Mouse (Mus musculus) heart, embryonic 14.5 days (tissue): Measurements from ENCODE around the gene Xxylt1. TPM values are rescaled to one million over a fixed set of nuclear protein-coding genes. Genes with fewer than 3 reads are reported as not detected.

Experiments used
- ATAC-seq: fragments of 200-750 bp; cut with Nextera tagmentation; 2 replicates; pipeline ENCODE4 v1.8.0; 2017; ENCODE audit warnings: low read depth, moderate TSS enrichment; ENCODE audit not compliant: insufficient number of reproducible peaks, insufficient read depth, low FRiP score
- H3K27ac ChIP-seq, 2 experiments: fragments of 200-500 bp in 1 of 2; fragments of 300-500 bp in 1 of 2; sonication (generic) in 1 of 2; replicated peaks in 1 of 2; 2 replicates each; pipeline ENCODE4 v1.5.1; 2012 to 2014; ENCODE audit warnings: low read depth in 2 of 2, low read length in 2 of 2, control low read depth in 1 of 2, mild to moderate bottlenecking in 1 of 2, mixed read lengths in 1 of 2; ENCODE audit not compliant: control insufficient read depth in 1 of 2, insufficient read depth in 1 of 2
- H3K27me3 ChIP-seq: fragments of 300-500 bp; sonication (generic); 2 replicates; pipeline ENCODE4 v1.6.1; 2014; ENCODE audit warnings: mild to moderate bottlenecking, low read length, control low read depth; ENCODE audit not compliant: control insufficient read depth, insufficient read depth
- H3K36me3 ChIP-seq: fragments of 300-500 bp; sonication (generic); 2 replicates; pipeline ENCODE4 v1.6.1; 2014; ENCODE audit warnings: mild to moderate bottlenecking, control low read depth, low read length, mixed read lengths; ENCODE audit not compliant: control insufficient read depth, insufficient read depth
- H3K4me1 ChIP-seq, 2 experiments: fragments of 200-500 bp in 1 of 2; fragments of 300-500 bp in 1 of 2; sonication (generic) in 1 of 2; 2 replicates each; pipeline ENCODE4 v1.6.1; 2012 to 2014; ENCODE audit warnings: low read length in 2 of 2, control low read depth in 1 of 2, mixed read lengths in 1 of 2; ENCODE audit not compliant: control insufficient read depth in 2 of 2, insufficient read depth in 2 of 2
- H3K4me2 ChIP-seq: fragments of 300-500 bp; sonication (generic); 2 replicates; pipeline ENCODE4 v1.6.1; 2014; ENCODE audit warnings: mild to moderate bottlenecking, low read length
- H3K4me3 ChIP-seq, 2 experiments: fragments of 200-500 bp in 1 of 2; fragments of 300-500 bp in 1 of 2; sonication (generic) in 1 of 2; 2 replicates each; pipeline ENCODE4 v1.5.1; 2012 to 2014; ENCODE audit warnings: low read length in 2 of 2, mild to moderate bottlenecking in 2 of 2, control low read depth in 1 of 2, low read depth in 1 of 2, moderate library complexity in 1 of 2; ENCODE audit not compliant: control insufficient read depth in 1 of 2, insufficient read depth in 1 of 2
- H3K9ac ChIP-seq: fragments of 300-500 bp; sonication (generic); 2 replicates; pipeline ENCODE4 v1.6.1; 2014; ENCODE audit warnings: mild to moderate bottlenecking, low read length
- H3K9me3 ChIP-seq: fragments of 300-500 bp; sonication (generic); 2 replicates; pipeline ENCODE4 v1.6.1; 2016; ENCODE audit warnings: low read length, control low read depth; ENCODE audit not compliant: control insufficient read depth
- WGBS: fragments of 180-500 bp; shearing (Covaris S2); extraction: QIAGEN DNeasy Blood & Tissue Kit; methylation state at CpG from one replicate; pipeline ENCODE4 v1.1.7; 2014; 5-methylcytosine and 5-hydroxymethylcytosine counted together
- polyA plus RNA-seq: library from polyadenylated mRNA; unstranded; fragments of >200 nt; fragmentation: Nextera tagmentation; extraction: Ambion mirVana; gene quantifications from 2 replicates; pipeline ENCODE4 v1.2.1, GENCODE M21; 2014

Gene Xxylt1
- polyA plus RNA-seq, 1 experiment from 2014 or later: 12.2 TPM

DNA sequence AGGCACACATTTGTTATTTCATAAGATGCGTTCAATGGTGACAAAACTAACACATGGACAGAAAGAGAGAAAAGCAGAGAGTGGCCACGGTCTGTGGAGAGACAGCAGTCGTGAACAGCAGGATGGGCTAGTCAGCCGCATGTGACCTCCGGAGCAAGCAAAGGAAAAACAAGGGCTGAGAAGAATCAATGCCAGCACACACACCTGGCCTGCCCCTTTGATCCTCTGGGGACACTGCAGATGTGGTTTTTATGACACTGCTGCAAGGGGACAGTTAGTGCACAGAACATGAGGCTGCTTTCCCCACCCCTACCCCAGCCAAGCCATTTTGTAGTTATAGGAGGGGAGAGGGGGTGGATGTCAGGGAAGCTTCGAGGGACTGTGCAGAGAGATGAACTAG, 33.0 kb downstream of the Xxylt1 start:
- no peak overlapping the region for H3K27ac ChIP-seq
- no peaks in the 10 kb centered on the region for H3K36me3 ChIP-seq
- 86% methylated on average over 6 of the region's 6 CpGs for WGBS
- H3K4me3 ChIP-seq: no peak overlapping the region
- no peaks in the 10 kb centered on the region for H3K9me3 ChIP-seq
- no peak for ATAC-seq
- H3K9ac ChIP-seq: no peak overlapping the region
- no peak overlapping the region for H3K4me2 ChIP-seq
- H3K27me3 ChIP-seq: no peaks in the 10 kb centered on the region
- peaks cover 26 to 36% of the 10 kb centered on the region in 2 experiments for H3K4me1 ChIP-seq

DNA sequence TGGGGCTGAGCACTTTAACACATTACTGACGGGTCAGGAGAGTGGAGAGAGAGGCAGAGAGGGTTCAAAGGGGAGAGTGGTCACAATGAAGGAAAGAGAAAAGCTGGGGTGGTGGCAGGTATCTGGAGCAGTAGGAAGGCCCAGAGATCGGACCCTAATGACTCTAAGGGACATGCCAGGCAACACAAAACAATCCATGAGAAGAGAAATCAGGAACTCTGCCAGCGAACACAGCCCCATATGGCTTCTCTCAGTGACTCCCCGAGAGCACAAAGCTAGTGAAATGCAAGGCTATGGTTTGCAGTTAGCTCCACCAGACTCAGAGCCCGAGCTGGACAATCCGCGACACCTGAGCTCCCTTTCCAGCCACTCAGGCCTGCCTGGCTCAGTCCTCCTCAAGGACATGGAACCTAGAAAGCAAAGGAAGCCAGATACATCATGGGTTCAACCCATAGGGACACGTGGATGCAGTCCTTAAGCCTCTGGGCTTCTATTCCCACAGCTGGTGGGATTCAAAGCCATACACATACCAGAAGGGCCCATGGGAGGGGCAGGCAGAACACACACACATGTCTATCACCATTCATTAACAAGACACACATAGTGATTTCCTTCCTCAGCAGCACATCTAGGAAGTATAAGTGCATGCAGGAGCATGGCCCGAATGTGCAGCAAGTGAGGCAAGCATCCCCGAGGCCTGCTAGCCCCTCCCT, 33.9 kb downstream of the Xxylt1 start:
- H3K4me1 ChIP-seq: peaks cover 20 to 27% of the 10 kb centered on the region in 2 experiments
- H3K4me3 ChIP-seq: no peak overlapping the region
- no peak for ATAC-seq
- H3K4me2 ChIP-seq: no peak overlapping the region
- no peaks in the 10 kb centered on the region for H3K27me3 ChIP-seq
- H3K9me3 ChIP-seq: no peaks in the 10 kb centered on the region
- no peaks in the 10 kb centered on the region for H3K36me3 ChIP-seq
- WGBS: 86% methylated on average over 10 of the region's 10 CpGs
- no peak overlapping the region for H3K9ac ChIP-seq
- 0 out of 4 replicates have a peak overlapping the region, but pooled peaks of 1 of the 2 experiments have one; percentile 92 for H3K27ac ChIP-seq

DNA sequence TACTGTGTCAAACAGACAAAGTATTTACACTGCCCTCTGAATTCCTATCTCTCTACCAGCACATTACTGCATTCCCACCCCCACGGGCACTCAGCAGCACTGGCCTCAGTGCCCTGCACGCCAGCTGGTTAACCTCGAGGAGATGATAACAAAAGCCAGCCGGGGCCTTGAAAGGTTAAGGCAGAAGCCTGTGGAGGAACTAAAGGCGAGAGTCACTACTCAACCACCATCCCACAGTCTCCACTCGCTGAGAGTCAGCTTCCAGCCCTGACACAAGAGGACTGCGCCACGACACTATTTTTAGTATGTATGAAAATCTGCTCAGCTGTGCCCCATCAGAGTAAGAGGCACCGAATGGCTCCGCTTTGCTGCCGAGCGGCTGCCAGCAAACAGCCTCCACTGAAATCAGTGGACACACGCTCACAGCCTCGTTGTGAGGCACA, 35.0 kb downstream of the Xxylt1 start:
- Histone ChIP-seq H3K9me3 (no peaks in the 10 kb centered on the region), H3K4me3 (no peak overlapping the region), H3K36me3 (no peaks in the 10 kb centered on the region), H3K4me2 (peak overlapping the region; percentile 53), H3K4me1 (peaks cover 15 to 19% of the 10 kb centered on the region in 2 experiments), H3K27ac (peak overlapping the region; percentile 83 to 92), H3K27me3 (no peaks in the 10 kb centered on the region), H3K9ac (peak overlapping the region; percentile 55)
- peak; percentile 68 for ATAC-seq
- WGBS: 11% methylated on average over 14 of the region's 14 CpGs

DNA sequence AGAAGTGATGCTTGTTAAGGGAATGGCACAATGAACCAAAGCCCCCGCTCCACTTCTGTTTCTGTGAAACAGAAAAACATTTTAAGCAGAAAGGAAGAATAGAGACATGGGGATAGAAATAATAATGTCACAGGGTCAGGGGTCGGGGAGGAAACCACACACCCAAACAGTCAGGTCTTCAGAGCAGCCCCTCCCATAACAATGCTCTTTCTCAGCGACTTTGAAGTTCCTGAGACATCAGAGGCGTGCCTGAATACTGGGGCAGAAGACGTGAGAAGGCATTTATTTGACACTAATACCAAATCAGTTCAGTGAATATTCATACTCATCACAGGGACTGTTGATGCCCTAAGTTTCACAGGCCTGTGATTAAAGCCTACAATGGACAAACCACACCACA, 36.0 kb downstream of the Xxylt1 start:
- H3K9me3 ChIP-seq: no peaks in the 10 kb centered on the region
- no peak overlapping the region for H3K4me3 ChIP-seq
- WGBS: 84% methylated on average over 5 of the region's 5 CpGs

DNA sequence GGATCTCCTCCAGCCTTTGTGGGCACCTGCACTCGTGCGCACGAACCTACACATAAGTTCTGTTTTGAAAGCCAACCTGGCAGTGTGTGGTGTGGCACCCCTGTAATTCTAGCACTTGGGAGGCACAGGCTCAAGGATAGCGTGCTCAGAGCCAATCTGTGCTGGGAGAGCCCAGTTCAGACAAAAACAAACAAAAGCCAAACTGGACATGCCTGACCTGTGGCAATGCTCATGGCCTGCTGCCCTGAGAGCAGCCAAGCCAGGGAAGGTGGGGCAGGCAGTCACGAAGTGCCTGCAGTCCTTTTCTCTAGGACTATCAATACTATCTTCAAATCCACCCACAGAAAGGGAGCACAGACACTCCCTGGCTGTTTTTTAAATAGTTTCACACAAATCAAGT, 38.1 kb downstream of the Xxylt1 start:
- Histone ChIP-seq H3K4me3 (no peak overlapping the region), H3K27me3 (no peaks in the 10 kb centered on the region), H3K27ac (no peak overlapping the region), H3K9me3 (0 out of 2 replicates have a peak, but pooled peaks cover 3% of the 10 kb centered on the region), H3K4me2 (no peak overlapping the region), H3K36me3 (no peaks in the 10 kb centered on the region), H3K4me1 (peaks cover 16 to 30% of the 10 kb centered on the region in 2 experiments), H3K9ac (no peak overlapping the region)
- WGBS: 87% methylated on average over 5 of the region's 5 CpGs
- ATAC-seq: no peak

More for the DNA sequence above, 36.0 kb downstream of the Xxylt1 start:
- no peak overlapping the region for H3K9ac ChIP-seq
- H3K27me3 ChIP-seq: no peaks in the 10 kb centered on the region
- no peaks in the 10 kb centered on the region for H3K36me3 ChIP-seq
- no peak for ATAC-seq
- no peak overlapping the region for H3K27ac ChIP-seq
- H3K4me1 ChIP-seq: peaks cover 14 to 25% of the 10 kb centered on the region in 2 experiments
- H3K4me2 ChIP-seq: no peak overlapping the region

DNA sequence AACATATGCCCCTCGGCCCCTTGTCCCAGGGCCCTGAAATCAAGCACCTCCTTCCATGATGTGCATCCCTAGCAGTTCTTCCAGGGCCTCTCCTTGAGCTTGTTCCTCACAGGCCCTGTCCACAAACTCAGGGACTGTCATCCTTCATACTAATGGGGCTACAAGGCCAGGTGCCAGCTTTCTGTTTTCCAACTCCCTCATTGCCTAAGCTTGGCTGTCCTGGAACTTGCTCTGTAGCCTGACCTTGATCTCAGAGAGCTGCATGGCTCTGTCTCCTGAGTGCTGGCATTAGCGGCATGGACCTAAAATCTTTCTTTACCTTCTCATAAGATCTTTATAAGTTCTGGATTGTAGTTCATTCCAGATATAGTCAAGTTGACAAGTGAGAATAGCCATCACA, 39.7 kb downstream of the Xxylt1 start:
- ATAC-seq: no peak
- H3K36me3 ChIP-seq: no peaks in the 10 kb centered on the region
- no peak overlapping the region for H3K4me2 ChIP-seq
- H3K4me3 ChIP-seq: no peak overlapping the region
- H3K27me3 ChIP-seq: no peaks in the 10 kb centered on the region
- H3K27ac ChIP-seq: no peak overlapping the region
- 0 out of 2 replicates have a peak, but pooled peaks cover 3% of the 10 kb centered on the region for H3K9me3 ChIP-seq
- peaks cover 13 to 21% of the 10 kb centered on the region in 2 experiments for H3K4me1 ChIP-seq
- no peak overlapping the region for H3K9ac ChIP-seq
- 84% methylated on average over 2 of the region's 2 CpGs for WGBS

DNA sequence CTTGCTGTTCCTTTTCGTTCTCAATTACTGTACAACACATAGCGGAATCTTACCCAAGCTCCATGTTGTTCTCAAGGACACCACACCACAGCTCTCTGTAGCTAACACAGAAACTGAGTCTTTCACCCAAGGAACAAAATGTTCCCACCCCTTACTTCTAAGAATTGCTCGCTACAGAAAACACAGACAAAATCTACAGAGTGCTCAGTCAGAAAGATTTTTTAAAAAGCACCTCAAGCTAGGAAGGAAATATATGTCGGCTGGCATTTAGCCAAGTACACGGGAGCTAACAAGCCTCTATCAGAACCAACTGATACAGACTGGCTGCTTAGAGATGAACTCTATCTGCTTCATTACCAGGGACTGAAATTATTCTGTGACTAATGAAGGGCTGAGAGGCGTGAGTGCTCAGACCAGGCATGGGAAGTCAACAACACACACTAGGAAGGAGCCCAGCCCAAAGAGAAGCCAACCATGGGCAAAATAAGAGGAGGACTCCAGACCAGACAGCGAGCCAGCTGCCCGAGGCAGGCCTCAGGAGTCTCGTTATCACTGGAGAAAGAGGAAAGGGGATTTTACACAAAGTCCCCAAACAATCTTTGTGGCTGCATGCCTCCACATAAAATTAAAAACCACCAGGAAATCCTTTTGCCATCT, 41.3 kb downstream of the Xxylt1 start:
- Histone ChIP-seq H3K4me3 (no peak overlapping the region), H3K27ac (peak overlapping the region; percentile 24 to 43; a peak in 3 of 4 replicates)
- no peak for ATAC-seq

More for the DNA sequence above, 41.3 kb downstream of the Xxylt1 start:
- Histone ChIP-seq H3K9me3 (0 out of 2 replicates have a peak, but pooled peaks cover 3% of the 10 kb centered on the region), H3K27me3 (no peaks in the 10 kb centered on the region), H3K36me3 (no peaks in the 10 kb centered on the region), H3K4me1 (peaks cover 10 to 16% of the 10 kb centered on the region in 2 experiments), H3K9ac (no peak overlapping the region), H3K4me2 (0 out of 2 replicates have a peak overlapping the region, but pooled peaks have one; percentile 8)
- 47% methylated on average over 9 of the region's 9 CpGs for WGBS
